Mouse (Mus musculus) embryo, embryonic 10 days (tissue): ENCODE results near the gene Trappc4.
"Not testable (repeated sequence)": the region's sequence is repeated elsewhere in the genome, so short reads cannot be mapped to it uniquely, and the experiment has no call there.

Experiments
- DNase-seq: peaks from one replicate; pipeline ENCODE4 v3.0.0-alpha.2; 2015; ENCODE audit warnings: low spot score

The Trappc4 gene

DNA sequence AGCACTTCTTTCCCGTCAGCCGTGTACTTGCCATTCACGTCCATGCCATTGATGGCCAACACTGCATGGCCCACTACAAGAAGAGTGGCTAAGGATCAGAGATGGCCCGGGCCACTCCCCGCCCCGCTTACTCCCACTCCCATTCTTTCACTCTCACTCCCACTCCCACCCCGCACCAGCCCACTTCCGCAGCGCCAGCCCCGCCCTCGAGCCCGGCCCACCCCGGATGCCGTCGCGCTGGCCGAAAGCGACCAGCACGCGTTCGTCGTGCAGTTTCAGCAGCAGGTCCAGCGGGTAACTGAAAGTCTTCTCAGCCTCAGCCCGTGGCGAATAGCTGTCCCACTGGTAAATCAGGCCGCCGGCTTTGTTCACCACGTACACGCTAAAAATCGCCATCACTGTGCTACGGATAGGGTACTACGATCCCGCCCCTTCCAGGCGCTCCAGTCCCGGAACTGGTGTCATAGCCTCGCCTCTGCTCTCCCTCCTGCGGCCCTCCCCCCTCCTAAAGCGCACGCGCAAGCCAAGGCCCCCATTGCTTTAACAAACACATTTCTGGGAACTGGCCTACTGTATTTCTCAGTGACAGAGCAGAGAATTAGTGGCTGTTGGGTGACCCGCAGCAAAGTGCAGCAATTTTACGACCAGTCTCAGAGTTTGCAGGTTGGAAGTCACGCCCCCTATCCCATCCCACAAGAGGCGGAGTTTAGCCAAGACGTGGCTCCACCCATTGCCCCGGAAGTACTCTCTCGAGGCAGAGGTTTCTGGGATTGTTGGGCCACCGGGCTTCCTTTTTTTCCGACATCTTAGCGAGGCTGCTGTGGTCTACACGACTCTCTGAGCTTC is at the start of gene Trappc4, which contains the start of gene Rps25:
Gene Trappc4 (minus strand): TSS at position 695 of the 846 bp plus-strand sequence.
Gene Rps25 (plus strand): TSS at position 234 of the 846 bp plus-strand sequence.
- peak; percentile 97 for DNase-seq

DNA sequence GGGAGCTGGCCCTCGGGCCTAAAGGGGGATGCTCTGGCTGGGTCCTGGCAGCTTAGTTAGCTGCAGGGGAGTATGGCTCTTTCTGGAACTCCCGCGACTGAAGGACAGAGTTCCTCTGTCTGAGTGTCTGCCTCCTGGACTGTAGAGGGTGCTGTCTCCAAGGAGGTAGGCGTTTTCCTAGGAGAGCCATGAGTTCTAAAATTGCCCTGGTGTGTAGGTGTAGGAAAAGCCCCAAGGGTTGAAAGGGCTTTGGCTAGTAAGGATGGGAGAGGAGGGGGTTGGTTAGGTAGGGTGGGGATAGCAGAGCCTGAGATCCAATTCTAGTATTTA is 47.5 kb upstream of the Trappc4 start, which contains the start of gene Upk2:
Gene Upk2 (minus strand): TSS at position 86 of the 330 bp plus-strand sequence.
- no peak for DNase-seq

DNA sequence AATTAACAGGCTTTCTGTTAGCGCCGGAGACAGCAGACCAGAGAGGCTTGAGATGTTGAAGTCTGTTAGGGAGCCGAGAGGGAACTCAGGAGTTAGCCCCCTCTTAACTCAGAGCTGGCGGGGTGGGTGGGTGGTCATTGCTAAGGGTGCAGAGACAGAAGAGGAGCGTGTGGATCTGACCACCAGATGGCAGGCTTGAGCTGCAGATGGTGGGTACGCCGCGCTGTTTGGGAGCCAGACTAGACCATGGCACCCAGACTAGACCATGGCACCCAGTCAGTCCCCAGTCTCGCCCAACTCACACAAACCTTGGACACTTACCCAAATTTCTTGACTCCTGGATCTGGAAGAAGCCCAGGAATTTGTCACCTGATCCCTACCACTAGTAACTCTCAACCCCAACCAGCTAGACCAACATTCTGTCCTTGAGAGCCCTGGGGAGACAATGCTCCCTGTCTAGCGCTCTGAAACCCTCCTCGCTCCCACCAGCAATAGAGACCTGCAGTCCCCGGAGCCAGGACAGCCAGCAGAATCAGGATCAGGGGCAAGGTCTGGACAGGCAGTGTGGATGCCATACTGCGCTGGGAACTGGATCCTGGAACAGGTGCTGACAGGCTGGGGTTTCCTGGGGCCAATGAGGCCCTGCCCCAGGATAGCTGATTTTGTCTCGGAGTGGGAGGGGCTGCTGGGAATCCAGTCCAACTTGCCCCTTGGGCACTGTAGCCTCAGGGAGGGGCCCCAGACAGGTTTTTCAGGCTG is 46.9 kb upstream of the Trappc4 start:
- peak; percentile 93 for DNase-seq

DNA sequence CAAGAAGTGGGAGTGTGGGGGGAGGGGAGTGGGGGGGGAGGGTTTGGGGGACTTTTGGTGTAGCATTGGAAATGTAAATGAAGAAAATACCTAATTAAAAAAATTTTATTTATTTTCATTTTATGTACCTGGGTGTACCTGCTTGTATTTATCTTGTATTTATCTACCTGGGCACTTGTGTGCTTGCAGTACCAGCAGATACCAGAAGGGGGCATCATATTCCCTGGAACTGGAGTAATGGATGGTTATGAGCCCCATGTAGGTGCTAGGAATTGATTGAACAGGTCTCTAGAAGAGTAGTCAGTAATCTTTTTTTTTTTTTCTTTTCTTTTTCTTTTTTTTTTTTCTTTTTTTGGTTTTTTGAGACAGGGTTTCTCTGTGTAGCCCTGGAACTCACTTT is 43.0 kb upstream of the Trappc4 start:
- DNase-seq: no peak

DNA sequence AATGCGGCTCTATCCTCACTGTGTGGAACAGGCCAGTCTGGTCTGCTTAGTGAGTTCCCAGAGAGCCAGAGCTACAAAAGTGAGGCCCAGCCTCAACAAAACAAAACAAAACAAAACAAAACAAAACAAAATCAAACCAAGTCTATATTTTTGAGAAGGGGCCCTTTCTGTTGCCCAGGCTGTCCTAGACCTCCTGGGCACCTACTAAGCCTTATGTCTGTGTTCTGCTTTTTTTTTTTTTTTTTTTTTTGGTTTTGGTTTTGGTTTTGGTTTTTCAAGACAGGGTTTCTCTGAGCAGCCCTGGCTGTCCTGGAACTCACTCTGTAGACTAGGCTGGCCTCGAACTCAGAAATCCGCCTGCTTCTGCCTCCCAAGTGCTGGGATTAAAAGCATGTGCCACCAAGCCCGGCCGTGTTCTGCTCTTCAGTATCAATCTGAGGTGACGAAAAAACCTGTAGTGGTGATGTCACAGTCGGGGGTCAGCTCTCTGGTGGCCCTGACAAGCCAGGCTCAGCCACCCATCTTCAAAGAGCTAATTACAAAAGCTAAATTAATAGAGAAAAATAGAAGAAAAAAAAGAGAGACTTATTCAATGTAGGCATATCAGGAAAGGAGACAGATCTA is 37.1 kb upstream of the Trappc4 start:
- DNase-seq: not testable (repeated sequence)

DNA sequence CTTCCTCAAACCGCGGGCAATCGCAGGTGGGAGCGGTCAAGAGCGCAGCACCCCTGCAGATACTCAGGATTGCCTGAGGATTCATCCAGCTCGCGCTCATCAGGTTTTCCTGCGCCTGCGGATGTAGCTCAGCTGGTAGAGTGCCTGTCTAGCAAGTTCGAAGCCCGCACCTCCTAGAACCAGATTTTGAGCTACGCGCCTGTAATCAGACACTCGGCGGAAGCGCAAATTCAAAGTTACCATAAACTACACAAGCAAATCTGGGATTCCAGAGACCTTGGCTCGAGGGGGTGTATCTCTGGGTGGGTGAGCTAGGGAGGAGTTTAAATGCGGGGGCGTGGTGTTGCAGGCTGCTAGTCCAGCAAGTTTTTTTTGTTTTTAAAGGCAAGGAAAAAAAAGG is 33.6 kb upstream of the Trappc4 start, which contains the start of gene Foxr1:
Gene Foxr1 (minus strand): TSS at position 176 of the 400 bp plus-strand sequence.
- no peak for DNase-seq

DNA sequence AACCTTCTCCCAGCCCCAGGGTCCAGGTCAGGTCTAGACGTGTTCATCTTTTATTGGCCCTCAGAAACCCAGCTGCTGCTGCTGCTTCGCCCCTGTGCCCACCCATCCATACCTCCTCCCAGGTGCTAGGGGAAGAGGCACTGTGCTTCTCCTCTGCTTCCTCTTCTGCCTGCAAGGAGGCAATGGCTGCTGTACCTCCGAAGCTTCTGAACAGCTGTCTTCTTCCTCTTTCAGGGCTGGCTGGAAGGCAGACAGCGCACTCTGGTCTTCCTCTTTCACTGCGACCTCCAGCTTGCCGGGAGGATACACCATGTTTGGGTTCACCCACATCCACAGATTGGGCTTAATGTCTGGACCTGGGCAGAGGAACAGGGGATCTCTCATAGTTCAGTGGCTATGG is 28.3 kb upstream of the Trappc4 start:
- no peak for DNase-seq

DNA sequence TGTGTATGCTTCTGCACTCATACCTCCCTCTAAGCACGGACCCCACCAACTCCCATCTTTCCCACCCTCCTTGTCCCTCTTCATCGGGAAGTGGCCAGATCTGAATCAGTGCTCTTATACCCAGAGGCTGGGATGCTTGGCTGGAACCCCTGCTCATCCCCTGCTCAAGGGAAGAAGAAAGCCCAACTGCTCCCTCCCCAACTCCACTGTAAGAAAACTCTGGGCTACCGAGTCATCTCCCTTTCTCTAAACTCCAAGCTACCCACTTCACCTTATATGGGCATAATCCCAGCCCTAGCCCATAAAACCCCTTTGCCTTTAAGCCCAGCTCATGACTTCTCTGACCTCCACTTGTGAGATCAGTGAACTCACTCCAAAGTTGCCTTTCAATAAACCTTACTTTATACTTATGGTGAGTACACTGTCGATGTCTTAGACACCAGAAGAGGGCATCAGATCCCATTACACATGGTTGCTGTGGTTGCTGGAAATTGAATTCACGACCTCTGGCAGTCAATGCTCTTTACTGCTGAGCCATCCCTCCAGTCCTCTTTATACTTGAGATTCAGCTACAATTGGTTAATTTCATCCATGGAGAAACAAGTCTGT is 25.3 kb upstream of the Trappc4 start:
- DNase-seq: no peak

DNA sequence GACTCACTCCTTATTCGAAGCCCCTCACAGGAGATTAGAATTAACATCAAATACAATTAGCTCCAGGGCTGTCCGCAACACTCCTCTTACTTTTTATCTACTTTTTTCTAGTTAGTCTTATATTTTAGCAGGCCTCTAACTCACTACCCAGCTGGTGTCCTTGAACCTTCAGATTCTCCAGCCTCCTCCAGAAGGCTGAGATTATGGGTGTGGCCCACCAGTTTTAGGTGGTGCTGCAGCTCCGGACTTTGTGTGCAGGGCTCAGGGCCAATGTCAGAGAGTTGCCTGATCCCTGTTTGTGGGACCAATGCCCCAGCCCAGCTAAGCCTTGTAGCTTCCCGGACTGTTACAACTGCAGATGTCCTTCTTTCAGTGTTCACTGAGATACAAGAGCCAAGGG is 16.2 kb upstream of the Trappc4 start:
- DNase-seq: no peak

DNA sequence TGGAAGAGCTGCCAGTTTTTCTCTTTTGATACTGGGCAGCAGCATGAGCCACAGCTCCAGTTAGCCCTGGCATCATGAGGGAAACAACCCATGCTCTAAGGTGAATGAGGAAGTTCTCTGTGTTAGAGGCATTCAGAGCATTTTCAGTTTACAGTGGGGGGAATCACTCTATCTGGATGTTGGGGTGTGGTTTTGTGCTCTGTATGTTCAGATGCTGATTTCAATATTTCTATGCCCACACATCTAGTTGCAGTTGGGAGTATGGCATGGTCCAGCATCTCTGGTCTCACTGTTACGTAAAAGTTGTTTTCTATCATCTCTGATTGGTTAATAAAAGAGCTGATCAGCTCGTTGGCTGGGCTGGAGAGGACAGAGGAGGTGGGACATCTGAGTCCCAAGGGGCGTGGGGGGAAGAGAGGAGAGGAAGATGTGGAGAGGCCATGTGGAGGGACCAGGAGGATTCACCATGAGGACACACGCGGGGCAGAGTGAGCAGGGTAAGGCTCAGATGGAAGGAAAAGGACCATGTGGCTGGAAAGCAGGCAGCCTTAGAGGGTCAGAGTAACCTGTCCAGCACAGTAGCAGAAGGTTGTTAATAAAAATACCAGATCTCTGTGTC is 13.0 kb upstream of the Trappc4 start:
- no peak for DNase-seq

DNA sequence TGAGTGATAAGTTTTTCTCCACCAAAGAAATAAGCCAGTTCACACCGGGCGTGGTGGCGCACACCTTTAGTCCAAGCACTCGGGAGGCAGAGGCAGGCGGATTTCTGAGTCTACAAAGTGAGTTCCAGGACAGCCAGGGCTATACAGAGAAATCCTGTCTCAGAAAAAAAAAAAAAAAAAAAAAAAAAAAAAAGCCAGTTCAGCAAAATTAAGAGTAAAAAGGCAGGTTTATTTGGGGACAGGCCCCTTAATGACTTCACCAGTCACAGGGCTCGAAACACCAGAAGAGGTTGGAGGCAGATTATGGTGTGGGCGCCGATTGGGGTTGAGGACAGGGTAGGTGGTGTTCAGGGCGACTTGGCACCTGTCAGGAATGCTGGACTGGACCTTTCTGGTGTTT is 12.3 kb upstream of the Trappc4 start:
- not testable (repeated sequence) for DNase-seq

DNA sequence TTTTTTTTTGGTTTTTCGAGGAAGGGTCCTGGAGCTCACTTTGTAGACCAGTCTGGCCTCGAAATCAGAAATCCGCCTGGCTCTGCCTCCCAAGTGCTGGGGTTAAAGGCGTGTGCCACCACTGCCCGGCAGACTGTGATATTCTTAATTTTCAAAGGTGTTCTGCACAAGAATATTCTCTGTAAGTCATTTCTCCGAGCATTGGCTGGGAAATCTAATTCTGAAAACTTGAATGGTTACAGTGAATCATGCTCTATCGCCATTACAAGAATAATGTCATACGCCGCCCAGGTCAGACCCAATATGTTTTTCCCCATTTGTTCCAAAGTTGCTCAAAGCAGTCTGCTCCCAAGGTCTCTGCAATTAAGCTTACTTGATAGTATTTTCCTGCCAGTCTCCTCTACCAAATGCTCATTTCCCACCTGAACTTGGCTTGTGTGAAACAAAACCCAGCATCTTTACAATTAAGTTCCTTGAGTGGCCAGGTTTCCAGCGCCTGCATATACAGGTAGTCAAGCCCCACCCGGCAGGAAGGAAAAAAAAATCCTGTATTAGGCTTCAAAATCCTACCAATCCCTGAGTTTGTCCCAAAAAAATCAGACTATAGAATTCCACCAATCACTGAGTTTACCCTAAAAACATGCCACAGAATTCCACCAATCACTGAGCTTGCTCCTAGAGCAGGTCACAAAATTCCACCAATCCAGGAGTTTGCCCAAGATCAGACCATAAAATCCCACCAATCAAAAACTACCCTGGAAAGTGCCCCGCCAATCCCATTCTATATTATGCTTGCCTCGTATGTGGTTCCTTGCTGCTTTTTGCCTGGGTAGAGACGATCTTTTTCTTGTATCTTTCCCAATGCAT is 11.4 kb upstream of the Trappc4 start, which contains the start of gene Ccdc84:
Gene Ccdc84 (minus strand): TSS at position 51 of the 867 bp plus-strand sequence.
- DNase-seq: no peak

DNA sequence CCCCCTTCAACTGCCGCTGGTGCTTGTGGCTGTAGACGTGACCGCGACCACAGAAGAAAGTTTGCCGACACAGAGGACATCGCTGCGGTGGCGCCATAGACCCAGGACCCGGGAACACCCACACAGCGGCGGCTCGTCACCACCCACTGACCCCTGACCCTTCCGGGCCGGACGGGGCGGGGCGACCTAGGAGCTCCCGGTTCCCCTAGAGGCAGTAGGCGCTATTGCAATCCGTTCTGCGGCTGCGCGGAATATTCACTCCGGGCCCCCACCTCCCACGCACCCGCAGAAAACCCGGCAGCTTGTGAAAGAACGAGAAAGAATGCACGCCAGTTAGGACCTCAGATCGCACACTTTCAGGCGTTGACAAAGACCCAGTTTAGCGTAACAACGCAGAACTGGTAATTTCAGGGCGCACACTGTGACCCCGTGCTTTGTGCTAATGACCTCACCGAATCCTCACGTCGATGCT is 10.5 kb upstream of the Trappc4 start:
- DNase-seq: peak; percentile 95

DNA sequence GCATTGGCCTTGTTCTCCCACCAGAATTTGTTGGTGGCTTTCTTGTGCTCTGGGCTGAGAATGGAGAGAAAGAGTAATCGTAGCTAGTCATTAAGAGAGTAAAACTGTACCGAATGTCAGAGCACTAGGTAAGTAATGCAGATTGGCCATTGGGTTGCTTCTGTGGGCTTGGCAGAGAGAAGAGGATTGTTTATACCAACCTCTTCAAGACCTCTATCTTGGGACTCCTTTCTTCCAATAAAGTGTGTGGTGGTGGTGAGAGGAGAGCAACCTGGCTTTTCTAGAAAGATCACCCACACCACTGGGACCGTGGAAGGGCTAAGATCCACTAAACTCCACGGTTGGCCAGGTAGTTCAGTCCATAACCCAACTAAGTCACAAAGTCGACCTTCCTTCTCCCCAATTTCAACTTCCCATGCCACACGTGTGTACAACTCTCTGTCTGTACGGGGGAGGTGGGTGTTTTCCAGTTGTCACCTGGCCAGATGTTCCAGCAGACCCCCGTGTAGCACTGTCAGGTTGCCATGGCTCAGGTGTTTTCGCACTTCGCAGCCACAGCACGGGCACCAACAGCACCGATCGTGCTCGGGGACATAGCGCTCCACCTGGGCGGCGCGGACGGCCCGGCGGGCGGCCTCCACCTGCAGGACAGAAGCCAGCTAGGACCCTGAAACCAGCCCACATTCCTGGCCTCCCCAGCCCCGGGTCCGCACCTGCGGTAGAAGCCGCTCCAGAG is 9.9 kb upstream of the Trappc4 start:
- no peak for DNase-seq

DNA sequence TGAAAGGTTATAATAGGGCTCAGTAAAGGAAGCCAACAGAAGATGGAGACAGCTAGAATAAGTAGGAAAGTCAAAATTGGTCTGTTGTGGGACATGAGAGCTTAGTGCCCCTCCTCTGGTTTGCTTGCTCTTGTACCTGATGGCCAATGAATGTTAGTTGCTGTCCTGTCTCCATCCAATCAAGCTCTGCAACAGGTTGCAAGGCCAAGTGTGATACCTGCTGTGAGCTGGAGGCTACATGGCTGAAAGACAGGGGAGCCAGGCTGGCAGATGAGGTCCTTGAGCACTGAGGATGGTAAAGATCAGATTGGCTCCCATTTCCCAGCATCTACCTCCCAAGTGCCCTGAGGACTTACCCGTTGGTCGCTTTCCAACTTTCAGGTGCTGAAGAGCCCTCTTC is 5.4 kb upstream of the Trappc4 start:
- DNase-seq: no peak

DNA sequence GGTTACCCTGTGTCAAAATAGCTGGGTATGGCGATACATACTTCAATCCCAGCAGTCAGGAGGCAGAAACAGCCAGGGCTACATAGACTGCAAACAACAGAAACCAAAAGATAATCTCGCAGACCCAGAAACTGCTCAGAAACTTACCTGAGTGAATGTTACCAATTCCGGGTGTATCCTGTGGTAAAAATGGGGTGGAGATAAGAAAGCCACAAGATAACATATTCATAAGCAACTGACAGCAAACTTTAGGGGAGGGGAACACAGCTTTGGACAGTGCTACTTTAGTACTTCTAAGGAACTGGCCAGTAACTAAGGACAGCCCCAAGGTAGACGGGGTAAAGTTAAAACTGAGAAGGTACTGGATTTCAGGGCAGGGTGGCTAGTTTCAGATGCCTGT is 4.9 kb upstream of the Trappc4 start:
- DNase-seq: no peak

DNA sequence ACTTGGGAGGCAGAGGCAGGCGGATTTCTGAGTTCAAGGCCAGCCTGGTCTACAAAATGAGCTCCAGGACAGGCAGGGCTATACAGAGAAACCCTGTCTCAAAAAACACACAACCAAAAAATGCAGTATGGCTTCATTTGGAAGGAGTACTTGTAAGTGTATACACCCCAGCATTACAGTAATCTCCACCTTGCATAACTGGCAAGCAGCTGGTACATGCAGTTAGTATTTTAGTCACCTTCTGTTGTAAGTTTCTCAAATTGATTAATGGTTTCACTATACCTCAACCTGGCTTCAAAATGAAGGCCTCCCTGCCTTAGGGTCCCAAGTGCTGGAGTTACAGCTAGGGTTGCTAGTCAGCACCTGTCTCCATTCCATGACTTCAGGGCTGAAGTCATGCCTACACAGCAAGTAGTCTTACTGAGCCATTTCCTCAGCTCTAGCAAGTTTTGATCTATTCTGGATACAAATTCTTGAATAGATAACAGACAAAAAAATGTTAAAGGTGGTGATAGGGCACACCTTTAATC is 4.3 kb upstream of the Trappc4 start:
- no peak for DNase-seq

DNA sequence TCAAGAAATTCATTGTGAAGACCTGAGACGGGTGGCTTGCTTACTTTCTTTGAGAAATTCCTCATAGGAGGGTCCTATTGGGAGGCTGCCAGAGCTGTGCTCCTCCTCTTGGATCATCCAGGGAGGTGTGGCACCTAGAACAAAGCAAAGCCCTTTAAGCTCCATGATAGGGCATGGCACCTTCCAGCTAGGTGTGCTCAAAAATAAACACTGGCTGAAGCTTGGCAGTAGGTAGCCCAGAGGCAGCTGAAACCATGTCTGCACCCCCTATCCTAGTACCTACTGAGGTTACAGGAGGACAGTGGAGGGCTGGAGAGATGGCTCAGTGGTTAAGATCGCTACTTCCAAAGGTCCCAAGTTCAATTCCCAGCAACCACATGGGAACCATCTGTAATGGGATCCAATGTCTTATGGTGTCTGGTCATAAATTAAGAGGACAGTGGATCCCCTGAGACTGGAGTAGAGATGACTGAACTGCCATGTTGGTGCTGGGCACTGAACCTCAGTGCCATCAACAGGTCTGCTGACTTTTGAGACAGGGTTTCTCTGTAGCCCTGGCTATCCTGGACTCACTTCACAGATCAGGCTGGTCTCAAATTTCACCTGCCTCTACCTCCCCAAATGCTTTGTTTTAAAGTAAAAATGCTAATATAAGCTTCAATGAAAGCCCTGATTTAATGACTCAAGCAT is 3.4 kb upstream of the Trappc4 start:
- no peak for DNase-seq

DNA sequence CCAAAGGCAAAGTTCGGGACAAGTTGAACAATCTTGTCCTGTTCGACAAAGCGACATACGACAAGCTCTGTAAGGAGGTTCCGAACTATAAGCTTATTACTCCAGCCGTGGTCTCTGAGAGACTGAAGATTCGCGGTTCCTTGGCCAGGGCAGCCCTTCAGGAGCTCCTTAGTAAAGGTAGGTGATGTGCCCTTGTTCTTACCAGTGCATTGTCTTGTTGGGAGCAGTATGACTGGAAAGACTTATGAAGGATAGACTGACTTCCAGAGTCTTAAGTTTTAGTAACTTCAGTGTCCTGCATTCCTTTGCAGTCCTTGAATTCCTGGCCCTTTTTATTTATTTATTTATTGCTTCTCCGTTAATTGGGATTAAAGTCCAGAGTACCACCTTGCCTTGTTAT is 1.3 kb upstream of the Trappc4 start:
- not testable (repeated sequence) for DNase-seq
